Mouse (Mus musculus) kidney, adult 2 months (tissue): ENCODE measurements around the gene Ccdc88b. TPM values are rescaled to one million over a fixed set of nuclear protein-coding genes. Genes with fewer than 3 reads are reported as not detected.

Experiments used
- DNase-seq: peaks from one replicate; pipeline ENCODE4 v3.0.0; 2021
- H3K27ac ChIP-seq: fragments of 200-500 bp; 2 replicates; pipeline ENCODE4 v1.5.1; 2012; ENCODE audit warnings: low read depth, low read length, control low read depth, inconsistent platforms; ENCODE audit not compliant: insufficient read depth
- H3K27me3 ChIP-seq: fragments of 200-500 bp; replicated peaks from 2 replicates; pipeline ENCODE4 v1.6.1; 2012; ENCODE audit warnings: mild to moderate bottlenecking, moderate library complexity, low read length, inconsistent platforms; ENCODE audit not compliant: control insufficient read depth, insufficient read depth
- H3K36me3 ChIP-seq: fragments of 200-500 bp; 2 replicates; pipeline ENCODE4 v1.6.1; 2012; ENCODE audit warnings: mild to moderate bottlenecking, moderate library complexity, low read length, inconsistent platforms; ENCODE audit not compliant: control insufficient read depth, insufficient read depth
- H3K4me1 ChIP-seq: fragments of 200-500 bp; 2 replicates; pipeline ENCODE4 v1.6.1; 2011; ENCODE audit warnings: low read length; ENCODE audit not compliant: control insufficient read depth, insufficient read depth
- H3K4me3 ChIP-seq: fragments of 200-500 bp; 2 replicates; pipeline ENCODE4 v1.5.1; 2011; ENCODE audit warnings: mild to moderate bottlenecking, low read depth, low read length, control low read depth; ENCODE audit not compliant: insufficient read depth
- CTCF ChIP-seq: fragments of 200-500 bp; conservative IDR thresholded peaks from 2 replicates; pipeline ENCODE4 v1.5.1; 2011; ENCODE audit warnings: low read depth, mild to moderate bottlenecking, control low read depth, low read length, moderate library complexity, mixed read lengths; ENCODE audit not compliant: insufficient read depth, insufficient read length
- POLR2A ChIP-seq: fragments of 200-500 bp; IDR thresholded peaks from one replicate; pipeline ENCODE4 v1.6.1; 2011; ENCODE audit warnings: low read depth, low read length, control low read depth
- WGBS: fragments of 180-500 bp; shearing (Covaris S2); methylation state at CpG from one replicate; pipeline ENCODE4 v1.1.7; 2018; 5-methylcytosine and 5-hydroxymethylcytosine counted together
- polyA plus RNA-seq: library from polyadenylated mRNA; depleted of rRNA; stranded (reverse); fragments of >200 nt; gene quantifications from 2 replicates; pipeline ENCODE4 v1.2.3, GENCODE M21; 2012

Ccdc88b gene
- polyA plus RNA-seq, 1 experiment = 2.1 TPM

GRCm38 (mm10) chr19:6832363-6832762, 25.6 kb downstream of the Ccdc88b start:
- H3K36me3 ChIP-seq = peaks cover 9% of the 10 kb centered on the region
- no peak overlapping the region for H3K4me3 ChIP-seq
- WGBS = 96% methylated on average over 8 of the region's 8 CpGs
- TF ChIP-seq CTCF (no peak), POLR2A (no peak)
- no peaks in the 10 kb centered on the region for H3K4me1 ChIP-seq
- H3K27ac ChIP-seq = no peak overlapping the region
- DNase-seq = no peak
- no peaks in the 10 kb centered on the region for H3K27me3 ChIP-seq

GRCm38 (mm10) chr19:6831331-6831730, 26.7 kb downstream of the Ccdc88b start:
- H3K27me3 ChIP-seq = no peaks in the 10 kb centered on the region
- no peak overlapping the region for H3K27ac ChIP-seq
- 86% methylated on average over 17 of the region's 17 CpGs for WGBS
- H3K4me3 ChIP-seq = no peak overlapping the region
- TF ChIP-seq CTCF = no peak
- no peak for TF ChIP-seq POLR2A
- no peaks in the 10 kb centered on the region for H3K4me1 ChIP-seq
- H3K36me3 ChIP-seq = peaks cover 9% of the 10 kb centered on the region
- DNase-seq = no peak

- WGBS = 76% methylated on average over 38 of the region's 38 CpGs
- TF ChIP-seq CTCF (no peak), POLR2A (no peak)
- Histone ChIP-seq H3K27me3 (no peaks in the 10 kb centered on the region), H3K4me3 (no peak overlapping the region), H3K4me1 (no peaks in the 10 kb centered on the region), H3K27ac (no peak overlapping the region), H3K36me3 (peaks cover 9% of the 10 kb centered on the region)
- no peak for DNase-seq
These were observed 27.3 kb downstream of the Ccdc88b start for GRCm38 (mm10) chr19:6830556-6831316.

GRCm38 (mm10) chr19:6829870-6830555, 28.0 kb downstream of the Ccdc88b start:
- TF ChIP-seq CTCF (no peak), POLR2A (no peak)
- no peak overlapping the region for H3K4me3 ChIP-seq
- 68% methylated on average over 48 of the region's 48 CpGs for WGBS
- DNase-seq = no peak
- peaks cover 9% of the 10 kb centered on the region for H3K36me3 ChIP-seq
- no peak overlapping the region for H3K27ac ChIP-seq
- no peaks in the 10 kb centered on the region for H3K4me1 ChIP-seq
- H3K27me3 ChIP-seq = no peaks in the 10 kb centered on the region

- Histone ChIP-seq H3K4me1 (no peaks in the 10 kb centered on the region), H3K36me3 (peaks cover 9% of the 10 kb centered on the region), H3K4me3 (no peak overlapping the region), H3K27me3 (no peaks in the 10 kb centered on the region), H3K27ac (no peak overlapping the region)
- TF ChIP-seq CTCF (no peak), POLR2A (no peak)
- no peak for DNase-seq
- 63% methylated on average over 3 of the region's 3 CpGs for WGBS
These were observed 28.9 kb downstream of the Ccdc88b start for GRCm38 (mm10) chr19:6829069-6829468.

GRCm38 (mm10) chr19:6826601-6827000, 31.4 kb downstream of the Ccdc88b start:
- no peaks in the 10 kb centered on the region for H3K27me3 ChIP-seq
- DNase-seq = no peak
- no peak overlapping the region for H3K27ac ChIP-seq
- TF ChIP-seq CTCF (no peak), POLR2A (no peak)
- H3K36me3 ChIP-seq = peaks cover 5% of the 10 kb centered on the region; the same call in 1 of the 2 replicates
- H3K4me3 ChIP-seq = no peak overlapping the region
- 89% methylated on average over 3 of the region's 3 CpGs for WGBS
- no peaks in the 10 kb centered on the region for H3K4me1 ChIP-seq

GRCm38 (mm10) chr19:6825384-6825783, 32.6 kb downstream of the Ccdc88b start:
- DNase-seq = no peak
- TF ChIP-seq POLR2A = no peak
- TF ChIP-seq CTCF = no peak
- H3K27me3 ChIP-seq = no peaks in the 10 kb centered on the region
- no peak overlapping the region for H3K4me3 ChIP-seq
- 88% methylated on average over 6 of the region's 6 CpGs for WGBS
- H3K27ac ChIP-seq = no peak overlapping the region
- H3K36me3 ChIP-seq = no peaks in the 10 kb centered on the region
- no peaks in the 10 kb centered on the region for H3K4me1 ChIP-seq
